Comparison of ENCODE assay signal across 8 mouse cellular contexts in genomic region chr16:35939261-35939660, GRCm38 (mm10). TPM values are rescaled to one million over a fixed set of nuclear protein-coding genes. Genes with fewer than 3 reads are reported as not detected.
DNase-seq lines count a peak whose midpoint lies in the region; ATAC-seq lines count a peak whose summit lies in the region.

No protein-coding gene starts in this region.

- intact Hi-C loops in heart, postnatal 10 days (cut with DNase I): loop anchor here (1.0 kb wide), 1 partner anchor 65 kb away; no protein-coding TSS in a partner anchor

- H3K4me3 ChIP-seq in heart, embryonic 11.5 days (ENCODE audit: low read depth, low read length): peak overlapping the region; percentile 75
- H3K4me3 ChIP-seq in forebrain, embryonic 14.5 days (ENCODE audit: low read depth, low read length): peak overlapping the region; percentile 58
- peak overlapping the region; percentile 71 for H3K4me3 ChIP-seq in kidney, embryonic 15.5 days (replicated peaks)

- no peaks in the 10 kb centered on the region for H3K27me3 ChIP-seq in heart, embryonic 11.5 days (ENCODE audit: control insufficient read depth, insufficient read depth, low read length)
- no peaks in the 10 kb centered on the region for H3K27me3 ChIP-seq in forebrain, embryonic 14.5 days (replicated peaks; ENCODE audit: control insufficient read depth, insufficient read depth, low read length)
- H3K27me3 ChIP-seq in kidney, embryonic 15.5 days: peaks cover 7% of the 10 kb centered on the region; the same call in 1 of the 2 replicates

- no peak for DNase-seq in heart, postnatal 10 days
- DNase-seq in R1 (ENCODE audit: low read depth, low spot score): peak; percentile 47
- DNase-seq in forebrain, embryonic 14.5 days (ENCODE audit: low spot score): no peak
- DNase-seq in lung, postnatal 36 days: peak; percentile 66
- peak; percentile 21 for DNase-seq in yolk sac, embryonic 10.5 days (ENCODE audit: low spot score)
- DNase-seq in left cerebral cortex, adult 18-20 months (ENCODE audit: low spot score in 2 of 2): no peak

- H3K9me3 ChIP-seq in heart, embryonic 11.5 days (replicated peaks; ENCODE audit: control insufficient read depth, low read length): no peaks in the 10 kb centered on the region
- H3K9me3 ChIP-seq in forebrain, embryonic 14.5 days (replicated peaks; ENCODE audit: control insufficient read depth, low read length): no peaks in the 10 kb centered on the region
- no peaks in the 10 kb centered on the region for H3K9me3 ChIP-seq in kidney, embryonic 15.5 days (replicated peaks)

- WGBS in heart, embryonic 11.5 days (ENCODE audit: insufficient replicate concordance): 4% methylated on average over 6 of the region's 6 CpGs
- WGBS in forebrain, embryonic 14.5 days: 2% methylated on average over 6 of the region's 6 CpGs
- WGBS in kidney, embryonic 15.5 days: 7% methylated on average over 6 of the region's 6 CpGs

- H3K4me1 ChIP-seq in heart, embryonic 11.5 days (ENCODE audit: control insufficient read depth, insufficient read depth, low read length): no peaks in the 10 kb centered on the region
- H3K4me1 ChIP-seq in forebrain, embryonic 14.5 days (ENCODE audit: control insufficient read depth, insufficient read depth, low read length): peaks cover 8% of the 10 kb centered on the region
- H3K4me1 ChIP-seq in kidney, embryonic 15.5 days: peaks cover 10% of the 10 kb centered on the region

- H3K36me3 ChIP-seq in heart, embryonic 11.5 days (ENCODE audit: control insufficient read depth, insufficient read depth, low read length): no peaks in the 10 kb centered on the region
- no peaks in the 10 kb centered on the region for H3K36me3 ChIP-seq in forebrain, embryonic 14.5 days (ENCODE audit: control insufficient read depth, insufficient read depth, low read length)
- H3K36me3 ChIP-seq in kidney, embryonic 15.5 days: no peaks in the 10 kb centered on the region

- H3K27ac ChIP-seq in heart, embryonic 11.5 days (ENCODE audit: low read depth, low read length): no peak overlapping the region
- no peak overlapping the region for H3K27ac ChIP-seq in forebrain, embryonic 14.5 days (ENCODE audit: low read depth, low read length)
- H3K27ac ChIP-seq in kidney, embryonic 15.5 days: 0 out of 2 replicates have a peak overlapping the region, but pooled peaks have one; percentile 60

- ATAC-seq in heart, embryonic 11.5 days (replicated peaks; ENCODE audit: insufficient number of reproducible peaks, low FRiP score, low TSS enrichment): peak; percentile 53; the same call in 1 of the 2 replicates
- ATAC-seq in forebrain, embryonic 14.5 days: peak; percentile 23; the same call in 1 of the 2 replicates
- ATAC-seq in kidney, embryonic 15.5 days (replicated peaks; ENCODE audit: low FRiP score): peak; percentile 10; the same call in 1 of the 2 replicates

- peak overlapping the region; percentile 87 for H3K4me2 ChIP-seq in heart, embryonic 11.5 days
- H3K4me2 ChIP-seq in forebrain, embryonic 14.5 days (ENCODE audit: low read length): peak overlapping the region; percentile 84
- peak overlapping the region; percentile 92 for H3K4me2 ChIP-seq in kidney, embryonic 15.5 days

- H3K9ac ChIP-seq in heart, embryonic 11.5 days (ENCODE audit: low read depth, low read length): peak overlapping the region; percentile 83
- H3K9ac ChIP-seq in forebrain, embryonic 14.5 days (ENCODE audit: low read length): peak overlapping the region; percentile 75
- H3K9ac ChIP-seq in kidney, embryonic 15.5 days: peak overlapping the region; percentile 59

RNA-seq across cellular contexts. Expression of gene Dtx3l, which starts 0.3 kb away (rescaled TPM):
- 3.4 and 4.0 TPM in 2 replicates for polyA plus RNA-seq in heart, embryonic 11.5 days (2014; fragmentation: Nextera tagmentation; extraction: Ambion mirVana)
- total RNA-seq in heart, postnatal 10 days (2021): 10 to 100 TPM in 1 of 2 experiments, 1 to 10 TPM in 1; 9.3 to 12.7 TPM
- 1.9 and 2.3 TPM in 2 replicates for polyA plus RNA-seq in forebrain, embryonic 14.5 days (2014; fragmentation: Nextera tagmentation; extraction: Ambion mirVana)
- 3.3 and 3.4 TPM in 2 replicates for polyA plus RNA-seq in kidney, embryonic 15.5 days (2015; fragmentation: Nextera tagmentation; extraction: Ambion mirVana)
- total RNA-seq in left cerebral cortex, adult 18-20 months (2021): 1 to 10 TPM; 4.0 to 5.6 TPM

RNA-seq across cellular contexts. Expression of gene Parp9, which starts 1.0 kb away (rescaled TPM):
- polyA plus RNA-seq in heart, embryonic 11.5 days (2014; fragmentation: Nextera tagmentation; extraction: Ambion mirVana): 3.3 and 5.1 TPM in 2 replicates
- total RNA-seq in heart, postnatal 10 days (2021): 10 to 100 TPM; 11.1 to 14.4 TPM
- polyA plus RNA-seq in forebrain, embryonic 14.5 days (2014; fragmentation: Nextera tagmentation; extraction: Ambion mirVana): 2.5 and 3.1 TPM in 2 replicates
- polyA plus RNA-seq in kidney, embryonic 15.5 days (2015; fragmentation: Nextera tagmentation; extraction: Ambion mirVana): 4.5 and 5.5 TPM in 2 replicates
- total RNA-seq in left cerebral cortex, adult 18-20 months (2021): 1 to 10 TPM; 2.3 to 3.4 TPM

RNA-seq across cellular contexts. Expression of gene Kpna1, which starts 39.3 kb away (rescaled TPM):
- polyA plus RNA-seq in heart, embryonic 11.5 days (2014; fragmentation: Nextera tagmentation; extraction: Ambion mirVana): 49.9 and 58.1 TPM in 2 replicates
- total RNA-seq in heart, postnatal 10 days (2021): 100 to 1,000 TPM in 1 of 2 experiments, 10 to 100 TPM in 1; 96.9 to 104 TPM
- polyA plus RNA-seq in forebrain, embryonic 14.5 days (2014; fragmentation: Nextera tagmentation; extraction: Ambion mirVana): 85.2 and 90.2 TPM in 2 replicates
- polyA plus RNA-seq in kidney, embryonic 15.5 days (2015; fragmentation: Nextera tagmentation; extraction: Ambion mirVana): 36.8 and 38.8 TPM in 2 replicates
- 100 to 1,000 TPM; 148 to 152 TPM for total RNA-seq in left cerebral cortex, adult 18-20 months (2021)

Comparison
In these comparisons a context has a peak if more than half of its experiments do, and no peak if none do; other contexts are left out.
1. DNase-seq: peak in R1 (single experiment), lung, postnatal 36 days (single experiment) and yolk sac, embryonic 10.5 days (single experiment); none in heart, postnatal 10 days (0 of 2), forebrain, embryonic 14.5 days (single experiment) and left cerebral cortex, adult 18-20 months (0 of 2).
2. Peak in every context shown above with its lines, with median percentiles within 50 percentile points of each other: ATAC-seq, H3K4me2 ChIP-seq, H3K4me3 ChIP-seq and H3K9ac ChIP-seq.